In the genomic region with DNA sequence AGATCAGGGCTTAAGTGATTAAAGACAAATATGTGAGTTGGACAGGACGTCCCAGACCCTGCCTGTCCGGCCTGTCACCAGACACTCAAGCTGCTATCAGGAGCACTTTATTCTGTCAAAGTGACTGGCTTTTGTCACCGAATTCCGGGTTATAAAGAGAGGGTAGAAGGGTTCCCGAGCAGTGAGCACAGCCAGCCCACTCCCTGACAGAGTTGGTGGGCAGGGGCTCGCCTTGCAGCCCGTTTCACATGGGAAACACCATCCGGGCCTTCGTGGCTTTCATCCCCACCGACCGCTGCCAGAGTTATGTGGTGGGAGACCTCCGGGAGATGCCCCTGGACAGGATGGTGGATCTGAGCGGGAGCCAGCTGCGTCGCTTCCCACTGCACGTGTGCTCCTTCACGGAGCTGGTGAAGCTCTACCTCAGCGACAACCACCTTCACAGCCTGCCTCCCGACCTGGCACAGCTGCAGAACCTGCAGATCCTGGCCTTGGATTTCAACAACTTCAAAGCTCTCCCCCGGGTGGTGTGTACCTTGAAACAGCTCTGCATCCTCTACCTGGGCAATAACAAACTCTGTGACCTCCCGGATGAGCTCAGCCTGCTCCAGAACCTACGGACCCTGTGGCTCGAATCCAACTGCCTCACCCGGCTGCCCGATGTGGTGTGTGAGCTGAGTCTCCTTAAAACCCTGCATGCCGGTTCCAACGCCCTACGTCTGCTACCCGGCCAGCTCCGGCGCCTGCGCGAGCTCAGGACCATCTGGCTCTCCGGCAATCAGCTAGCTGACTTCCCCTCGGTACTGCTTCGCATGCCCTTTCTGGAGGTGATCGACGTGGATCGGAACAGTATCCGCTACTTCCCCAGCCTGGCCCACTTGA, we compare ENCODE assay signal across 8 mouse cellular contexts. TPM values are rescaled to one million over a fixed set of nuclear protein-coding genes. Genes with fewer than 3 reads are reported as not detected.
DNase-seq lines count a peak whose midpoint lies in the region; ATAC-seq lines count a peak whose summit lies in the region.

A gene (plus strand): TSS at position 167 of the 882 bp plus-strand sequence.

- ATAC-seq in limb, embryonic 12.5 days (ENCODE audit: insufficient number of reproducible peaks, insufficient read depth, low FRiP score, low TSS enrichment, low read depth) = no peak
- no peak; the same call in 1 of the 2 replicates for ATAC-seq in stomach, embryonic 14.5 days (ENCODE audit: insufficient number of reproducible peaks, insufficient read depth, low FRiP score, low read depth)

- H3K36me3 ChIP-seq in limb, embryonic 12.5 days = peaks cover 17% of the 10 kb centered on the region
- peaks cover 14% of the 10 kb centered on the region; the same call in 1 of the 2 replicates for H3K36me3 ChIP-seq in stomach, embryonic 14.5 days (ENCODE audit: control insufficient read depth, insufficient read depth, low read length)

- no peaks in the 10 kb centered on the region for H3K27me3 ChIP-seq in limb, embryonic 12.5 days
- no peaks in the 10 kb centered on the region for H3K27me3 ChIP-seq in stomach, embryonic 14.5 days (ENCODE audit: control insufficient read depth, insufficient read depth, low read length)

- no peaks in the 10 kb centered on the region for H3K9me3 ChIP-seq in limb, embryonic 12.5 days
- H3K9me3 ChIP-seq in stomach, embryonic 14.5 days (ENCODE audit: control insufficient read depth, low read depth, low read length) = no peaks in the 10 kb centered on the region

- peak within 1 kb of the TSS; percentile 28; the same call in 1 of the 2 replicates for H3K9ac ChIP-seq in limb, embryonic 12.5 days (replicated peaks)
- H3K9ac ChIP-seq in stomach, embryonic 14.5 days (replicated peaks; ENCODE audit: low read depth, low read length) = no peak within 1 kb of the TSS; the same call in 1 of the 2 replicates

- DNase-seq in left cerebral cortex, postnatal 36 days (ENCODE audit: low spot score in 2 of 2) = peak; percentile 20 to 43
- DNase-seq in left cerebral cortex, postnatal 14 days (ENCODE audit: low spot score in 2 of 2) = no peak
- peak; percentile 54 for DNase-seq in embryo, embryonic 11 days
- DNase-seq in heart, postnatal 14 days = peak; percentile 47 to 48
- DNase-seq in urinary bladder, postnatal 25 days (ENCODE audit: low spot score) = no peak
- no peak for DNase-seq in adrenal gland, adult 18-20 months (ENCODE audit: low spot score in 2 of 2)

- 35% methylated on average over 40 of the region's 40 CpGs for WGBS in limb, embryonic 12.5 days
- 42% methylated on average over 40 of the region's 40 CpGs for WGBS in stomach, embryonic 14.5 days

- no peak within 1 kb of the TSS for H3K27ac ChIP-seq in limb, embryonic 12.5 days
- no peak within 1 kb of the TSS for H3K27ac ChIP-seq in stomach, embryonic 14.5 days (ENCODE audit: low read length)

- intact Hi-C loops in left cerebral cortex, postnatal 36 days (cut with DNase I) = no loop called here
- intact Hi-C loops in left cerebral cortex, postnatal 14 days (cut with DNase I) = no loop called here
- intact Hi-C loops in heart, postnatal 14 days (cut with DNase I) = no loop called here

- H3K4me2 ChIP-seq in limb, embryonic 12.5 days = peak within 1 kb of the TSS; percentile 46
- peak within 1 kb of the TSS; percentile 29 for H3K4me2 ChIP-seq in stomach, embryonic 14.5 days (replicated peaks; ENCODE audit: low read depth, low read length)

- peaks cover 42% of the 10 kb centered on the region for H3K4me1 ChIP-seq in limb, embryonic 12.5 days (replicated peaks)
- 0 out of 2 replicates have a peak, but pooled peaks cover 5% of the 10 kb centered on the region for H3K4me1 ChIP-seq in stomach, embryonic 14.5 days (ENCODE audit: control insufficient read depth, insufficient read depth, low read length)

- H3K4me3 ChIP-seq in limb, embryonic 12.5 days (replicated peaks) = peak within 1 kb of the TSS; percentile 16; the same call in 1 of the 2 replicates
- H3K4me3 ChIP-seq in stomach, embryonic 14.5 days (ENCODE audit: low read depth, low read length) = no peak within 1 kb of the TSS

RNA-seq across cellular contexts. Expression of the gene that starts here (rescaled TPM):
- not detected for total RNA-seq in left cerebral cortex, postnatal 36 days (2021)
- not detected for total RNA-seq in left cerebral cortex, postnatal 14 days (2021)
- 100 to 1,000 TPM; 247 to 264 TPM for total RNA-seq in heart, postnatal 14 days (2021)
- 0.19 TPM in 2 replicates for polyA plus RNA-seq in limb, embryonic 12.5 days (2016; fragmentation: Nextera tagmentation; extraction: Ambion mirVana)
- not detected in 2 replicates for polyA plus RNA-seq in stomach, embryonic 14.5 days (2014; fragmentation: Nextera tagmentation; extraction: Ambion mirVana)
- not detected for total RNA-seq in adrenal gland, adult 18-20 months (2021)

Comparison
In these comparisons a context has a peak if more than half of its experiments do, and no peak if none do; other contexts are left out.
1. RNA of the gene that starts here (total RNA-seq): 247 to 264 TPM in heart, postnatal 14 days; not detected in left cerebral cortex, postnatal 14 days, not detected in left cerebral cortex, postnatal 36 days and not detected in adrenal gland, adult 18-20 months; every median in the first group is over 100 times any median in the second.
2. Peak in DNase-seq in left cerebral cortex, postnatal 36 days; RNA of the gene not detected or under 1 TPM.
3. DNase-seq: peak in embryo, embryonic 11 days (single experiment) and heart, postnatal 14 days (2 of 2); none in left cerebral cortex, postnatal 14 days (0 of 2), urinary bladder, postnatal 25 days (single experiment) and adrenal gland, adult 18-20 months (0 of 2).